Mouse (Mus musculus) left cerebral cortex, postnatal 25 days (tissue): ENCODE data around the gene Calcoco1. TPM values are rescaled to one million over a fixed set of nuclear protein-coding genes. Genes with fewer than 3 reads are reported as not detected.

Experiments
- DNase-seq, 2 experiments: peaks; one replicate each; pipeline ENCODE4 v3.0.0; 2022; ENCODE audit warnings: low spot score in 2 of 2, mixed read lengths in 1 of 2
- intact Hi-C: fragments of 180-260 bp; cut with DNase I; formaldehyde crosslinking; loops from one replicate; pipeline ENCODE4 v1.15.1; 2025
- total RNA-seq, 2 experiments: library from RNA; stranded (reverse); gene quantifications; 2 replicates each; pipeline ENCODE4 v1.2.3; 2021

The Calcoco1 gene
- total RNA-seq, 2 experiments from 2014 or later, result 64.4 to 68.3 TPM

GRCm38 (mm10) chr15:102739520-102740297 lies 17.7 kb upstream of the Calcoco1 start:
- intact Hi-C loops, result no loop called here
- peak; percentile 75 to 81 for DNase-seq

- no peak for DNase-seq
- intact Hi-C loops, result no loop called here
Observed at GRCm38 (mm10) chr15:102738434-102738833, 16.5 kb upstream of the Calcoco1 start.

GRCm38 (mm10) chr15:102737092-102737491 lies 15.1 kb upstream of the Calcoco1 start:
- intact Hi-C loops, result no loop called here
- DNase-seq, result no peak

GRCm38 (mm10) chr15:102736127-102736944 lies 14.4 kb upstream of the Calcoco1 start:
- intact Hi-C loops, result no loop called here
- peak; percentile 55 to 65 for DNase-seq

GRCm38 (mm10) chr15:102735031-102735430 lies 13.1 kb upstream of the Calcoco1 start:
- intact Hi-C loops, result no loop called here
- DNase-seq, result no peak

- peak; percentile 43 to 47 for DNase-seq
- intact Hi-C loops, result no loop called here
Observed at GRCm38 (mm10) chr15:102733759-102734531, 12.0 kb upstream of the Calcoco1 start.

GRCm38 (mm10) chr15:102733233-102733632 lies 11.3 kb upstream of the Calcoco1 start:
- intact Hi-C loops, result no loop called here
- DNase-seq, result no peak

GRCm38 (mm10) chr15:102732406-102732805 lies 10.4 kb upstream of the Calcoco1 start:
- peak in 1 of 2 experiments; percentile 43 for DNase-seq
- intact Hi-C loops, result no loop called here

GRCm38 (mm10) chr15:102727951-102728350 lies 6.0 kb upstream of the Calcoco1 start:
- intact Hi-C loops, result no loop called here
- DNase-seq, result no peak

GRCm38 (mm10) chr15:102723358-102724135 lies 1.6 kb upstream of the Calcoco1 start:
- intact Hi-C loops, result loop anchor here (2.0 kb wide), 1 partner anchor 19 kb away; no protein-coding TSS in a partner anchor
- no peak for DNase-seq

GRCm38 (mm10) chr15:102722500-102722931 lies 538 bp upstream of the Calcoco1 start:
- DNase-seq, result no peak
- intact Hi-C loops, result loop anchor here (2.0 kb wide), 1 partner anchor 20 kb away; no protein-coding TSS in a partner anchor

GRCm38 (mm10) chr15:102721016-102721898 lies 721 bp downstream of the Calcoco1 start:
- DNase-seq, result no peak
- intact Hi-C loops, result no loop called here

GRCm38 (mm10) chr15:102716132-102716531 lies 5.8 kb downstream of the Calcoco1 start:
- intact Hi-C loops, result no loop called here
- DNase-seq, result no peak

- no peak for DNase-seq
- intact Hi-C loops, result no loop called here
Observed at GRCm38 (mm10) chr15:102707736-102708269, 14.2 kb downstream of the Calcoco1 start.

GRCm38 (mm10) chr15:102705923-102706503 lies 16.0 kb downstream of the Calcoco1 start:
- no peak for DNase-seq
- intact Hi-C loops, result no loop called here

- intact Hi-C loops, result no loop called here
- peak in 1 of 2 experiments; percentile 35 for DNase-seq
Observed at GRCm38 (mm10) chr15:102705226-102705894, 16.6 kb downstream of the Calcoco1 start.

GRCm38 (mm10) chr15:102704806-102705205 lies 17.2 kb downstream of the Calcoco1 start:
- DNase-seq, result no peak
- intact Hi-C loops, result no loop called here
